Mouse (Mus musculus) left cerebral cortex, postnatal 4 days (tissue): ENCODE measurements around the gene Tomm7. TPM values are rescaled to one million over a fixed set of nuclear protein-coding genes. Genes with fewer than 3 reads are reported as not detected.
"Not testable (repeated sequence)": the region's sequence is repeated elsewhere in the genome, so short reads cannot be mapped to it uniquely, and the experiment has no call there.

ENCODE experiments used
- DNase-seq: peaks from one replicate; pipeline ENCODE4 v3.0.0-alpha.2; 2022
- intact Hi-C: fragments of 180-260 bp; cut with DNase I; formaldehyde crosslinking; loops from one replicate; pipeline ENCODE4 v1.15.1; 2025
- total RNA-seq, 2 experiments: library from RNA; stranded (reverse); gene quantifications; 2 replicates each; pipeline ENCODE4 v1.2.3; 2021

Tomm7 gene
- 10 to 100 TPM; 54.3 to 57.5 TPM for total RNA-seq

- intact Hi-C loops = no loop called here
- peak; percentile 98 for DNase-seq
These were observed at the start of gene Tomm7 for GRCm38 (mm10) chr5:23843674-23844530. Tomm7 (minus strand) TSS chr5:23844161.

DNA sequence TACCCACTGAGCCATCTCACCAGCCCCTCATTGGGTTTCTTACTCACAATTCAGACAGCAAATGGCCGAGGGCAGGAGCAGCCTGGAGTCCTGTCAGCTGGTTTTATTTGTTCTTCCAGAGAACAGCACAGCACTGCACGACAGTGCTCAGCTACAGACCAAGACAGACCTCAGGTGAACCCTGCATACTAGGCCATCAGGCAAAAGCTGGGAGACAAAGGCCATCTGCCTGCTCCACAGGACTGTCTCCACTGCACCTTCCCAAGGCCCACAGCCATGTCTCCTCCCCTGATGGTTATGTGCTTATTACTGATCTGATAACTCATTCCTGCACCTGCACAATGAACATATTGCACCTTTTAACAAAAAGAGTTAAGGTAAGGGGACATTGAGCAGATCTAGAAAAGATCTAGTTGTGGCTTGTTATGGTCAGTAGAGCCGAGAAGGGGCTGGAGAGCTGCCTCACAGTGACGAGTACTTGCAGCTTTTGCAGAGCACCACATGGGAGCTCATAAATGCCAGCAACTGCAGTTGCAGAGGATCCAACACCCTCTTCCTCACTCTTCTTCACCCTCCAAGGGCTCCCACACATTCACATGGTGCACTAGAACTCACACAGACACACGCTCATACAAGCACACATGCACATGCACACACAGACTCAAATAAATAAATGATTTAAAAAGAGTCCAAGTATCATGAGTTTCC lies 49.3 kb upstream of the Tomm7 start:
- intact Hi-C loops = no loop called here
- DNase-seq = peak; percentile 16

DNA sequence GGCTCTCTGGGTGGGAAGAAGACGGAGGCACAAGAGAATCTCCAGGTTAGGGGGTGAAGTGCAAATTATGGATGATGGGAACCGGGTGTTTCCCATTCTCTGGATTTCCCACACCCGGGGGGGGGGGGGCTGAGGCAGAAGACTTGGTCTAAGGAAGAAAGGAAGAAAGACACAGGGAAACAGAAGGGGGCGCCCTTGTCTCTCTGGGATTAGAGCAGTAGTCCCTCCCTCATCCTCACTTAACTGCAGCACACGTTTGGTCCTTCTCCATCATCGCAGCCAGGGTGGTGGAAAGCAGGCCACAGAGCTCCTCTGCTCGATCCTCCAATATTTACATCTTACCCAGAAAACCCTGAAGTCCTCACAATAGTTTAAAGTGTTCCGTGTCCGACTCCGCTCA lies 46.8 kb upstream of the Tomm7 start:
- intact Hi-C loops = no loop called here
- DNase-seq = peak; percentile 77

- no peak for DNase-seq
- intact Hi-C loops = no loop called here
These were observed 45.5 kb upstream of the Tomm7 start for GRCm38 (mm10) chr5:23889461-23889860.

DNA sequence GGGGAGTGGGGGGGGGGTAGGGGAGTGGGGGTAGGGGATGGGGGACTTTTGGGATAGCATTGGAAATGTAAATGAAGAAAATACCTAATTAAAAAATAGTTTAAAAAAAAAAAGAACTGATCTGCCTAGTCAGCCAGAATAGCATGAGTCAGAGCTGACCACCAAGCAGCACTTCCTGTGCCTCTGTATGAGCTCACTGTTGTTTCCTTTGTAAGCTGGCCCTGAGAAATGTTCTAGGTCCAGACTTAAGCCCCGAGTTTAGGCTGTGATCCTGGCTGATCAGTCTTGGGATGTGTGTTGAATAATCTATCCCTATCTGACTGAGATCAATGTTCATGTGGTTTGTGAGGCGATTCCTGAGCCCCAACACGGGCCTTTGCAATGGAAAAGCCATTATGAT lies 43.1 kb upstream of the Tomm7 start:
- DNase-seq = no peak
- intact Hi-C loops = no loop called here

DNA sequence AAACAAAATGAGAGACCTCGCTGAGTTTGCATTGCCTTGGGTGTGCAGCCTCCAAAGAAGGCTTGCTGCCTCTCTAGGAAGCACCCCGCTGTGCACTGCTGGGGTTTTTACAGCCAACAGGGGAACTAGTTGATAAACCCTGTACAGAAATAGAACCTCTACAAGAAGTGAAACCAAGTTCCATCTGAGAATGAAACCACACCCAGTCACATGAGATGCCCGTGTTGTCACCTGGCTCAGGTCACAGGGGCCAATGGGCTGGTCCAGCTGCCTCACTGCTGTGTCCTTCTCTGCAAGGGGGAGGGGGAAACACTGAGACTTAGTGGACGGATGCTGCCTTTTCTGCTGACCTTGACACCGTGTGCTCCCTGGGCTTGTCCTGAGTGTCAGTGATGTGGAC lies 30.5 kb upstream of the Tomm7 start:
- no peak for DNase-seq
- intact Hi-C loops = no loop called here

DNA sequence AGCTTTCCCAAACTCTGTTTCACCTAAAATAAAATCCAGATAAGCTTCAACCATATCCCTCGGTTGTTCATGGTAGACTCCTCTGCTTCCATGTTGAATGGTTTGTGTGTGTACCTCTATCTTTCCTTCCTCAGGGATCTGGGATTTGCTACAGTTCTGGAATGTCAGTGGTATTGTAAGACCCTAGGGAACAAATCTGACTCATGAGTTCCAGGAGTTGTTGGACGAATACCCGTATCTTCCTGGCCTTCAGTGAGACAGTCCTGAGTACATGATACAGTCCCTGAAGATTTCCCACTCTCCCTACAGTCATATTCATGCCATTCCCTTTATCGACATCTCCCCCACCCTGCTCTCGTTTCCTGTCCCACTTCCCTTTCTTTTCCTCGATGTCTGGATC lies 28.6 kb upstream of the Tomm7 start:
- DNase-seq = no peak
- intact Hi-C loops = no loop called here

DNA sequence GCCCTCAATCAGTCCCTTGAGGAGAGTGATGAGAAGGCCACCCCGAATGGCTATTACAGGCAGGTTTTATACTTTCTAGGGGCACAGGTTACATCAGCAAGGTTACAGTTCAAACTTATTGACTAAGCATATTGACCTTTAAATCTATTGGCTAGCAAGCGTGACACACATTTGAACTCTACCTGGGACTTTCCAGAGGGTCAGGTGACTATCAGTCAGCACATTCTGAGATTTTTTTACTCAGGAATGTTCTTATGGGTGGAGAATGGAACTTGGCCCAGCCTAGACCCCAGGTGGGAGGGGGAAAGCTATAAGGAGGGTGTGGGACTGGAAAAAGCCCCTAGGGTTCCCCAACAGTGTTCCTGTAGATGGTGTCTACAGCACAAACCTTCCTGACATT lies 27.4 kb upstream of the Tomm7 start:
- intact Hi-C loops, DNase-seq: not testable (repeated sequence)

- intact Hi-C loops = no loop called here
- DNase-seq = no peak
These were observed 22.0 kb upstream of the Tomm7 start for GRCm38 (mm10) chr5:23865941-23866340.

DNA sequence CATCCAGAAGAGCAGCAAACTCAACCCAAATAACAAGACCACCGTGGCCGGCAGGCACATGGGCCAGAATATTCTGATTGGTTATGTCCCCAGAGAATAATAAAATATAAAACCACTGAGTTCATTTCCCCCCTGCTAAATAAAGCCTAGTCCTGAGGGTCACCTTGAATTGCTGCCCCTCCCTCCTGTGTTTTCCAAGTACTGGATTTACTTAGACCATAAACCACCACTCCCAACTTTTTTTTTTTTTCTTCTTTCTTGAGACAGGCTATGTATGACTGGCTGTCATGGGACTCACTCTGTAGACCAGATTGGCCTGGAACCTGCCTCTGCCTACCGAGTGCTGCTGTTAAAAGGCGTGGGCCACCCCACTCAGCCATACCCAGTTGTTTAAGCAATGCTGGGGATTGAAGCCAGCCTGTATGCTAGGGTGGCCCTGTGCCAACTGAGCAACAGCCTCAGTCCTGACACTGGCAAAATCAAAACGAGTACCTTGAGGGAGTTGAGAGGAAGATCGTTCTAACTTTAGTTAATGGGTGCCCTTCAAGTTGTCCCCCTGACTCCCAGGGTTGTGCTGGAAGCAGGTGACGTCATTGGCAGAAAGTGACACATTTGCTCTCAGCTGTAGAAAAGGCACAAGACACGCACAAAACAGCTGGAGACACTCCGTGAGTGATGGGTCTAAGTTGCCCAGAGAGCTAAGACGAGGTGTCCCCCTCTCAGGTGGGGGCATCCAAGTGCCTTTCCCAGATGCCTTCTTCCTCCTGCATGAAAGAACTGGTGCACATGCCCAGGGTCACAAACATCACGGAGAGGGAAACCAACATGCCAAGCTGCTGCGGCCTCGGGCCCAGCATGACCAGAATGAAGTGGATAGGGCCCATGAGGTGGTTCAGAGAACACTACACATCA lies 20.3 kb upstream of the Tomm7 start:
- intact Hi-C loops = no loop called here
- DNase-seq = no peak

DNA sequence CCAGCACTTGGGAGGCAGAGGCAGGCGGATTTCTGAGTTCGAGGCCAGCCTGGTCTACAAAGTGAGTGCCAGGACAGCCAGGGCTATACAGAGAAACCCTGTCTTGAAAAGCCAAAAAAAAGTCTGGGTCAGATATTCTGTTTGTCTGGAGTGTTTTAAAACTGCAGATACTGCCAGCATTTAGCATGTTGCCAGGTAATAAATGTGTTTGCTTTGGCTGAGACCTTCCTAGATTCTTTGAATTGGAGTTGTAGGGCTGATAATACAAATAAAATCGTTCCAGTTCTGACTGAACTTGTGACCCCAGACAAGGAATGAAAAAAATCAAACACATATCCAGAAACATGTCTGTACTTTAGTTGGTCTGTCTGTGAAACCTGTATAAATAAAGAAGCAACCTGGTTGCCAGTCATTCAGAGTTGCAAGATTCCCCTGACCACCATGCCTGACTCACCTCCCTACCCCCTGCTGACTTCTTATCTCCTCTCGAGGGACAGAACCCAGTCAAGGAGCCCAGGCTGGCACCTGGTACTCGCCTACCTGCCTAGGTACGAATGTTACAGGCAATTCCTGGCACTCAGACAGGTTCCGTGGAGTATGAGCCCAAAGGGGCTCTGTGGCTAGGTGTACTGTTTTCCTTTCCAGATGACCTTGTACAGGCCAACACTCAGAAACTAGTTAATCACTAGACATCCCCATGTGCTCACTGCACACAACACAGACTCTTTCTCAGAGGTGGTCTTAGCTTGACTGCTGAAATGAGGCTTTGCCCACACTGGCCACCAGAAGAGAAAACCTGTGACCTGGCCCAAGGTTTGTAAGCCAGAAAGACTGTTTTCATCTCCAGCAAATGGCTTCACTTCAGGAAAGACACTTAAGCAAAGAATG lies 19.4 kb upstream of the Tomm7 start:
- no peak for DNase-seq
- intact Hi-C loops = no loop called here

DNA sequence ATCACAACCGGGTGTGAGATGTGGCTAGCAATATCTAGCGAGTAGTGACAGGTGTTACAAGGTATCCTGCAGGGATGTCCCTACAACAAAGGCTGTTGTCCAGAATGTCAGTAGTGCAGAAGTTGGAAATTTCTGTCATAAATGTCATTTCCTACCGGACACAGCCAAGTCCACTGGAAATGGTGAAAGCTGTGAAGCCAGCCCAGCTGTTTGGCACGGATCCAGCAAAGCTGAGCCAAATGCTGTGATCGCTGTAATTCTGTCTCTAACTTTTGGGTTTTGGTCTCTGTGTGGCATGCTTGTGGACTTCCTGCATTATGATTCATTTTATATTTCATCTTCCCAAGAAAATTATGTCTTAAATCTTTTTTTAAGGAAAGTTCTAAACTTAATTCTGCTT lies 18.3 kb upstream of the Tomm7 start:
- intact Hi-C loops = no loop called here
- DNase-seq = peak; percentile 21

GRCm38 (mm10) chr5:23861721-23862120 lies 17.8 kb upstream of the Tomm7 start:
- intact Hi-C loops = no loop called here
- DNase-seq = no peak

- intact Hi-C loops = loop anchor here (5.0 kb wide), 1 partner anchor 217 kb away; no protein-coding TSS in a partner anchor
These were observed 15.9 kb upstream of the Tomm7 start for GRCm38 (mm10) chr5:23859896-23860295.

GRCm38 (mm10) chr5:23859087-23859718 lies 15.2 kb upstream of the Tomm7 start:
- no peak for DNase-seq
- intact Hi-C loops = loop anchor here (5.0 kb wide), 1 partner anchor 218 kb away; no protein-coding TSS in a partner anchor

More at GRCm38 (mm10) chr5:23859896-23860295, 15.9 kb upstream of the Tomm7 start:
- DNase-seq = no peak

GRCm38 (mm10) chr5:23858643-23859042 lies 14.7 kb upstream of the Tomm7 start:
- intact Hi-C loops = loop anchor here (5.0 kb wide), 1 partner anchor 219 kb away; no protein-coding TSS in a partner anchor
- no peak for DNase-seq

DNA sequence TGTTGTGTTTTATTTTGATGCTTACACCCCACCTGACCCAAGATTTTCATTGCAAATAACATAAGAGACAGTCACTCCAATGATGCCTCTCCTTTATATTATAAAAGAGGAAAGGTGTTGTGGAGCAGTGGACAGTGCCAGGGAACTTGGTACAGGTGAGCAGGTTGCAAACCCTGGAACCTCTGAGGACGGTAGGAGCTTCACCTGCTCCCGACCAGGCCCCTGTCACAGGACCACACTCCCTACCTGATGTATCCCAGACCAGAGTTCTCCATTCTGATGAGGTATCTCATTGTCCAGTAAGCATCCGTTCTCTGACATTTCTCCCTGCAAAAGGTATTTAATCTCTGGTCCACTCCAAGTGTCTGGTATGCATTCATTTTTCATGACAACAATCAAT lies 14.0 kb upstream of the Tomm7 start:
- intact Hi-C loops = loop anchor here (5.0 kb wide), 1 partner anchor 219 kb away; no protein-coding TSS in a partner anchor
- no peak for DNase-seq

- no peak for DNase-seq
- intact Hi-C loops = loop anchor here (5.0 kb wide), 1 partner anchor 220 kb away; no protein-coding TSS in a partner anchor
These were observed 13.2 kb upstream of the Tomm7 start for GRCm38 (mm10) chr5:23857189-23857588.

DNA sequence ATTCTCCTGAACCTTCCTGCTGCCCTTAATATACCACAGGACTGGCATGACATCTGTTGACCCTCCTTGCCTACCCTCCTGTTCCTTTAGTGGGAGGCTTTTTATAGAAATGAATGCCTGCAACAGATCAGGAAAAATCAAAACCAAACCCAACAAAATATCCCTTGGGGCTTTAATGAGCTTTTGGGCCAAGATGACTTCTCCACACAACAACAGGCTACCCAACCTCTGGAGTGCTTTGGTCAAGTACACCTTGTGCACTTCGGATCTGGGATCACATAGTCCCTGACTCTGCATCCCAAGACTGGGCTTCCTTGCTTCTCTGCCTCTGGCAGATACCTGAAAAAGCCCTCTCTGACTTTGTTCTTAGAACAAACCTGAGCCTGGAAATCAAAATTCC lies 12.2 kb upstream of the Tomm7 start:
- intact Hi-C loops = loop anchor here (5.0 kb wide), 1 partner anchor 221 kb away; no protein-coding TSS in a partner anchor

More for the DNA sequence above, 12.2 kb upstream of the Tomm7 start:
- DNase-seq = no peak
